24 mouse cellular contexts compared by ENCODE assay signal in the genomic region with DNA sequence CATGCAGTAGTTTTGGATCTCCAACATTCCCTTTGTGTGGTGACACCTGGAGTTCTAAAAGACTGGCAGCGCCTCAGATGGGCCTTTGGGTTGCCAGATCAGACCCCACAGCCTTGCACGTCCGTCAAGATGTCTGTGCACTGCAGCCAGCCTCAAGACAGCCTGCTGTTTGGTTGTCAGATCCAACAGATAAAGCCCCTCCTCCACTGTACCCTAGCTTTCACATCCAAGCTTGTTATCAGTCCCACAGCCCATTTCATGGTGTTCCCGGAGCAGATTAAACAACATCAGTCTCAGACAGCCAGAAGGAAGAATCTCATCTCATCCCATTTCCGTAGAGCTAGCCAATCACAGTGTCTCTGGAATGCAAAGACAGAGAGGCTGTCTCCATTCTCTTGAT. TPM values are rescaled to one million over a fixed set of nuclear protein-coding genes. Genes with fewer than 3 reads are reported as not detected.
DNase-seq lines count a peak whose midpoint lies in the region; ATAC-seq and TF ChIP-seq lines count a peak whose summit lies in the region.
"Had no signal": no experiment of that assay in that cellular context is flagged by ENCODE, and none has a peak within 500 bp of the region (broad histone marks: within the 10 kb centered on the region; RNA-seq: fewer than 3 reads in every experiment).

No protein-coding gene starts in this region.

- no peak overlapping the region for H3K4me2 ChIP-seq in hindbrain, postnatal 0 days (ENCODE audit: low read depth, low read length)
- H3K4me2 ChIP-seq in liver, embryonic 11.5 days = no peak overlapping the region
- no peak overlapping the region for H3K4me2 ChIP-seq in intestine, embryonic 15.5 days (replicated peaks)
- no peak overlapping the region for H3K4me2 ChIP-seq in liver, embryonic 16.5 days (ENCODE audit: low read depth, low read length)
- H3K4me2 ChIP-seq: forebrain, embryonic 15.5 days; heart, embryonic 15.5 days; hindbrain, embryonic 15.5 days; limb, embryonic 15.5 days; neural tube, embryonic 13.5 days; stomach, embryonic 15.5 days had no signal

- no peak for TF ChIP-seq POLR2A in liver, adult 2 months (IDR thresholded peaks at IDR 0.05; ENCODE audit: extremely low read depth, insufficient read depth, low read length)

- no peak for TF ChIP-seq CTCF in hindbrain, postnatal 0 days (IDR thresholded peaks at IDR 0.05; ENCODE audit: low read depth)
- TF ChIP-seq CTCF in liver, adult 2 months (IDR thresholded peaks at IDR 0.05; ENCODE audit: low read depth, low read length) = no peak

- DNase-seq in hindbrain, embryonic 10.5 days (ENCODE audit: low spot score) = no peak
- no peak for DNase-seq in hindbrain, postnatal 0 days (ENCODE audit: low spot score)
- DNase-seq in liver, adult 2 months (ENCODE audit: extremely low read depth, low read depth, low spot score) = peak; percentile 67
- no peak for DNase-seq in liver, embryonic 11.5 days (ENCODE audit: low spot score)
- DNase-seq in adrenal gland, postnatal 14 days = no peak
- DNase-seq: cerebellum, adult 11 months; gastrocnemius, postnatal 10 days; heart, postnatal 36 days; midbrain, embryonic 14.5 days; thymus, adult 18-20 months; thymus, postnatal 36 days had no signal

- no peak overlapping the region for H3K4me3 ChIP-seq in hindbrain, embryonic 10.5 days
- H3K4me3 ChIP-seq in hindbrain, postnatal 0 days (ENCODE audit: low read length) = no peak overlapping the region
- no peak overlapping the region for H3K4me3 ChIP-seq in liver, adult 2 months (ENCODE audit: insufficient read depth, low read depth, low read length)
- no peak overlapping the region for H3K4me3 ChIP-seq in liver, embryonic 11.5 days (ENCODE audit: low read depth, low read length)
- H3K4me3 ChIP-seq in intestine, embryonic 15.5 days (replicated peaks) = no peak overlapping the region
- no peak overlapping the region for H3K4me3 ChIP-seq in liver, embryonic 16.5 days (ENCODE audit: low read depth, low read length)
- H3K4me3 ChIP-seq: embryonic facial prominence, embryonic 10.5 days; forebrain, embryonic 15.5 days; heart, adult 2 months; heart, embryonic 15.5 days; hindbrain, embryonic 15.5 days; limb, embryonic 15.5 days; myocyte; neural tube, embryonic 13.5 days; stomach, embryonic 15.5 days had no signal

- 78% methylated on average over 5 of the region's 5 CpGs for WGBS in hindbrain, embryonic 10.5 days
- 60% methylated on average over 5 of the region's 5 CpGs for WGBS in hindbrain, postnatal 0 days
- WGBS in liver, adult 2 months = 38% methylated on average over 5 of the region's 5 CpGs
- WGBS in liver, embryonic 11.5 days = 54% methylated on average over 5 of the region's 5 CpGs
- 68% methylated on average over 5 of the region's 5 CpGs for WGBS in intestine, embryonic 15.5 days
- 48% methylated on average over 5 of the region's 5 CpGs for WGBS in liver, embryonic 16.5 days (ENCODE audit: insufficient replicate concordance)

- H3K4me1 ChIP-seq in hindbrain, embryonic 10.5 days (replicated peaks) = no peaks in the 10 kb centered on the region
- no peaks in the 10 kb centered on the region for H3K4me1 ChIP-seq in hindbrain, postnatal 0 days (ENCODE audit: insufficient read depth, low read length)
- peaks cover 18% of the 10 kb centered on the region for H3K4me1 ChIP-seq in liver, adult 2 months (ENCODE audit: control insufficient read depth, insufficient read depth, low read length)
- H3K4me1 ChIP-seq in liver, embryonic 11.5 days (replicated peaks; ENCODE audit: control insufficient read depth, insufficient read depth, low read length) = no peaks in the 10 kb centered on the region
- peaks cover 4% of the 10 kb centered on the region for H3K4me1 ChIP-seq in intestine, embryonic 15.5 days (replicated peaks)
- H3K4me1 ChIP-seq in liver, embryonic 16.5 days (ENCODE audit: control insufficient read depth, low read depth, low read length) = no peaks in the 10 kb centered on the region
- H3K4me1 ChIP-seq: forebrain, embryonic 15.5 days; hindbrain, embryonic 15.5 days; neural tube, embryonic 13.5 days had no signal

- H3K27ac ChIP-seq in hindbrain, embryonic 10.5 days = peak overlapping the region; percentile 6; the same call in 1 of the 2 replicates
- no peak overlapping the region for H3K27ac ChIP-seq in hindbrain, postnatal 0 days
- H3K27ac ChIP-seq in liver, adult 2 months (replicated peaks; ENCODE audit: insufficient read depth, low read depth, low read length) = peak overlapping the region; percentile 88
- H3K27ac ChIP-seq in liver, embryonic 11.5 days (ENCODE audit: low read depth, low read length) = no peak overlapping the region
- H3K27ac ChIP-seq in intestine, embryonic 15.5 days = peak overlapping the region; percentile 41; the same call in 1 of the 2 replicates
- peak overlapping the region; percentile 71 for H3K27ac ChIP-seq in liver, embryonic 16.5 days (ENCODE audit: low read length)
- H3K27ac ChIP-seq: embryonic facial prominence, embryonic 10.5 days; forebrain, embryonic 15.5 days; heart, adult 2 months; heart, embryonic 15.5 days; hindbrain, embryonic 15.5 days; limb, embryonic 15.5 days; neural tube, embryonic 13.5 days had no signal

- no peak for ATAC-seq in hindbrain, postnatal 0 days
- ATAC-seq in liver, embryonic 11.5 days (replicated peaks; ENCODE audit: low FRiP score) = no peak
- no peak for ATAC-seq in intestine, embryonic 15.5 days
- ATAC-seq in liver, embryonic 16.5 days (ENCODE audit: low read depth) = no peak
- ATAC-seq in granulocyte monocyte progenitor cell, adult 5-6 weeks (replicated peaks; ENCODE audit: poor library complexity, severe bottlenecking) = no peak
- ATAC-seq: CD4-positive, CD25-positive, alpha-beta regulatory T cell, adult 4 months; forebrain, embryonic 15.5 days had no signal

- H3K36me3 ChIP-seq in hindbrain, embryonic 10.5 days = no peaks in the 10 kb centered on the region
- H3K36me3 ChIP-seq in hindbrain, postnatal 0 days (ENCODE audit: insufficient read depth, low read length) = no peaks in the 10 kb centered on the region
- no peaks in the 10 kb centered on the region for H3K36me3 ChIP-seq in liver, adult 2 months (ENCODE audit: control insufficient read depth, insufficient read depth, low read length)
- H3K36me3 ChIP-seq in liver, embryonic 11.5 days (ENCODE audit: control insufficient read depth, insufficient read depth, low read length) = no peaks in the 10 kb centered on the region
- no peaks in the 10 kb centered on the region for H3K36me3 ChIP-seq in intestine, embryonic 15.5 days
- no peaks in the 10 kb centered on the region for H3K36me3 ChIP-seq in liver, embryonic 16.5 days (ENCODE audit: control insufficient read depth, insufficient read depth)
- H3K36me3 ChIP-seq: embryonic facial prominence, embryonic 10.5 days; forebrain, embryonic 15.5 days; heart, embryonic 15.5 days; hindbrain, embryonic 15.5 days; limb, embryonic 15.5 days; neural tube, embryonic 13.5 days; stomach, embryonic 15.5 days had no signal

- no peaks in the 10 kb centered on the region for H3K27me3 ChIP-seq in hindbrain, embryonic 10.5 days (ENCODE audit: insufficient read depth, poor library complexity, severe bottlenecking)
- H3K27me3 ChIP-seq in hindbrain, postnatal 0 days (ENCODE audit: insufficient read depth, low read length) = no peaks in the 10 kb centered on the region
- H3K27me3 ChIP-seq in liver, adult 2 months (ENCODE audit: control insufficient read depth, insufficient read depth, low read length) = no peaks in the 10 kb centered on the region
- no peaks in the 10 kb centered on the region for H3K27me3 ChIP-seq in liver, embryonic 11.5 days (replicated peaks; ENCODE audit: control insufficient read depth, insufficient read depth, low read length)
- H3K27me3 ChIP-seq in intestine, embryonic 15.5 days (replicated peaks) = no peaks in the 10 kb centered on the region
- H3K27me3 ChIP-seq in liver, embryonic 16.5 days (ENCODE audit: control insufficient read depth, insufficient read depth, low read depth, low read length) = no peaks in the 10 kb centered on the region
- H3K27me3 ChIP-seq: forebrain, embryonic 15.5 days; heart, embryonic 15.5 days; hindbrain, embryonic 15.5 days; limb, embryonic 15.5 days; neural tube, embryonic 13.5 days; stomach, embryonic 15.5 days had no signal

- H3K79me2 ChIP-seq in liver, adult 2 months (ENCODE audit: control insufficient read depth, insufficient read depth, low read length) = no peaks in the 10 kb centered on the region

- H3K9ac ChIP-seq in hindbrain, postnatal 0 days (replicated peaks; ENCODE audit: low read length) = no peak overlapping the region
- H3K9ac ChIP-seq in liver, adult 2 months (ENCODE audit: low read depth, low read length) = peak overlapping the region; percentile 49; the same call in 1 of the 2 replicates
- no peak overlapping the region for H3K9ac ChIP-seq in liver, embryonic 11.5 days (ENCODE audit: low read depth, low read length)
- no peak overlapping the region for H3K9ac ChIP-seq in intestine, embryonic 15.5 days
- H3K9ac ChIP-seq in liver, embryonic 16.5 days (ENCODE audit: low read depth, low read length) = no peak overlapping the region
- H3K9ac ChIP-seq: forebrain, embryonic 15.5 days; heart, embryonic 15.5 days; hindbrain, embryonic 15.5 days; limb, embryonic 15.5 days; neural tube, embryonic 13.5 days; stomach, embryonic 15.5 days had no signal

- no peaks in the 10 kb centered on the region for H3K9me3 ChIP-seq in hindbrain, embryonic 10.5 days
- H3K9me3 ChIP-seq in hindbrain, postnatal 0 days (ENCODE audit: low read length) = no peaks in the 10 kb centered on the region
- H3K9me3 ChIP-seq in liver, embryonic 11.5 days (ENCODE audit: control insufficient read depth, low read length) = no peaks in the 10 kb centered on the region
- no peaks in the 10 kb centered on the region for H3K9me3 ChIP-seq in intestine, embryonic 15.5 days
- no peaks in the 10 kb centered on the region for H3K9me3 ChIP-seq in liver, embryonic 16.5 days (replicated peaks; ENCODE audit: control insufficient read depth, low read length)
- H3K9me3 ChIP-seq: embryonic facial prominence, embryonic 10.5 days; forebrain, embryonic 15.5 days; heart, embryonic 15.5 days; hindbrain, embryonic 15.5 days; limb, embryonic 15.5 days; neural tube, embryonic 13.5 days; stomach, embryonic 15.5 days had no signal

RNA-seq across cellular contexts. Expression of a gene that starts 56.3 kb away (rescaled TPM):
- 29.4 and 40.0 TPM in 2 replicates for polyA plus RNA-seq in hindbrain, embryonic 10.5 days (2016; fragmentation: Nextera tagmentation; extraction: Ambion mirVana)
- 54.7 and 55.1 TPM in 2 replicates for total RNA-seq in hindbrain, postnatal 0 days (2014; rRNA removed)
- 35.6 and 35.7 TPM in 2 replicates for polyA plus RNA-seq in hindbrain, postnatal 0 days (2015; fragmentation: Nextera tagmentation; extraction: Ambion mirVana)
- 83.8 and 92.7 TPM in 2 replicates for total RNA-seq in liver, adult 2 months (2014; rRNA removed)
- 3.1 and 3.5 TPM in 2 replicates for polyA plus RNA-seq in liver, adult 2 months (2012; rRNA removed)
- 28.6 and 29.7 TPM in 2 replicates for polyA plus RNA-seq in liver, embryonic 11.5 days (2014; fragmentation: Nextera tagmentation; extraction: Ambion mirVana)
- 31.5 and 36.0 TPM in 2 replicates for polyA plus RNA-seq in intestine, embryonic 15.5 days (2015; fragmentation: Nextera tagmentation; extraction: Ambion mirVana)
- 9.9 and 10.6 TPM in 2 replicates for polyA plus RNA-seq in liver, embryonic 16.5 days (2015; fragmentation: Nextera tagmentation; extraction: Ambion mirVana)
- total RNA-seq in granulocyte monocyte progenitor cell, adult 5-6 weeks (2014; fragmentation: Nextera tagmentation) = 5.9 and 7.4 TPM in 2 replicates
- 4.9 and 9.7 TPM in 2 replicates for total RNA-seq in granulocyte monocyte progenitor cell, adult 5-6 weeks (2017)
- total RNA-seq in adrenal gland, postnatal 14 days (2021) = 74.5 and 80.1 TPM in 2 replicates

Comparison
In these comparisons a context has a peak if more than half of its experiments do, and no peak if none do; other contexts are left out.
1. H3K27ac ChIP-seq: peak in hindbrain, embryonic 10.5 days (single experiment), liver, adult 2 months (single experiment), intestine, embryonic 15.5 days (single experiment) and liver, embryonic 16.5 days (single experiment); none in hindbrain, postnatal 0 days (single experiment) and liver, embryonic 11.5 days (single experiment).